Mouse (Mus musculus): Measurements from ENCODE around the gene Heatr3.

DNA sequence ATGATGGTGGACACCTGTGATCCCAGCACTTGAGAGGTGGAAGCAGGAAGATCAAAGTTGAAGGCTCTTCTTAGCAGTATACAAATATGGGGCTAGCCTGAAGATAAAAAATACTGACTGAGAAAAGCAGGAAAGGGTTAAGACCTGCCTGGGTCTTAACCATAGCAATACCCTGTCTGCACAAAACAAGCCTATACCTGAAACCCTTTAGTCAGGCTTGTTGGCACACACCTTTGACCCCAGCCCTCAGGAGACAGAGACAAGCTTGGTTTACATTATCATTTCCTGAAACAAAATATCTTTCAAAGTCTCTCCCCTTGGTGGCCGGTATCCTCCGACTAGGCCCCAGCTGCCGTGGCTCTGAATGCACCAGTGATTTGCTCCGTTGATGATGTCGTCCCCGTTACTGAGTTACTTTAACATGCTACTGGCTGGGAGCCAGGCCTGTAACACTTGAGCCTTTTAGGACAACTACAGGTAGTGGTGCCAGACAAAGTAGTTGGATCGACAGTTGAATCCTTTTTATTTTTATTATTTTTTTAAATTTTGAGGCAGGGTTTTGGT is 6.8 kb upstream of the Heatr3 start:
- TF ChIP-seq POLR2A (IDR thresholded peaks at IDR 0.05; ENCODE audit: borderline replicate concordance, low read depth, low read length) (no peak), CTCF (IDR thresholded peaks at IDR 0.05; ENCODE audit: low read depth, low read length) (no peak)

Measured in bone marrow macrophage, adult 2 months (primary cell).